Mouse (Mus musculus) limb, embryonic 13.5 days (tissue): ENCODE measurements at regions not wholly inside any gene's neighbourhood (a gene's known extent, or its start where the extent isn't known, plus 50 kb on each side); places are given as distances from the start of the nearest gene placed in this dataset.

Experiments
- ATAC-seq: fragments of 200-750 bp; cut with Nextera tagmentation; 2 replicates; pipeline ENCODE4 v1.8.0; 2017; ENCODE audit warnings: low read depth, moderate number of reproducible peaks, moderate TSS enrichment; ENCODE audit not compliant: low FRiP score
- H3K27ac ChIP-seq: fragments of 300-500 bp; sonication (generic); 2 replicates; pipeline ENCODE4 v1.5.1; 2015; ENCODE audit warnings: inconsistent platforms, mild to moderate bottlenecking, moderate library complexity
- H3K27me3 ChIP-seq: fragments of 300-500 bp; sonication (generic); 2 replicates; pipeline ENCODE4 v1.6.1; 2015; ENCODE audit warnings: mild to moderate bottlenecking, inconsistent platforms
- H3K36me3 ChIP-seq: fragments of 300-500 bp; sonication (generic); 2 replicates; pipeline ENCODE4 v1.6.1; 2015; ENCODE audit warnings: inconsistent platforms, mild to moderate bottlenecking, moderate library complexity
- H3K4me1 ChIP-seq: fragments of 300-500 bp; sonication (generic); 2 replicates; pipeline ENCODE4 v1.6.1; 2015; ENCODE audit warnings: inconsistent platforms
- H3K4me2 ChIP-seq: fragments of 300-500 bp; sonication (generic); replicated peaks from 2 replicates; pipeline ENCODE4 v1.6.1; 2015; ENCODE audit warnings: inconsistent platforms, mild to moderate bottlenecking, moderate library complexity
- H3K4me3 ChIP-seq: fragments of 300-500 bp; sonication (generic); 2 replicates; pipeline ENCODE4 v1.5.1; 2015; ENCODE audit warnings: moderate library complexity, mild to moderate bottlenecking, inconsistent platforms
- H3K9ac ChIP-seq: fragments of 300-500 bp; sonication (generic); 2 replicates; pipeline ENCODE4 v1.6.1; 2015; ENCODE audit warnings: mild to moderate bottlenecking, inconsistent platforms
- H3K9me3 ChIP-seq: fragments of 300-500 bp; sonication (generic); 2 replicates; pipeline ENCODE4 v1.6.1; 2016; ENCODE audit warnings: inconsistent platforms
- WGBS: fragments of 180-500 bp; shearing (Covaris S2); methylation state at CpG from one replicate; pipeline ENCODE4 v1.1.7; 2015; 5-methylcytosine and 5-hydroxymethylcytosine counted together

- Histone ChIP-seq H3K9me3 (no peaks in the 10 kb centered on the region), H3K27me3 (no peaks in the 10 kb centered on the region), H3K27ac (no peak overlapping the region), H3K4me2 (no peak overlapping the region), H3K9ac (no peak overlapping the region), H3K4me3 (no peak overlapping the region), H3K4me1 (no peaks in the 10 kb centered on the region), H3K36me3 (no peaks in the 10 kb centered on the region)
- ATAC-seq = no peak
- WGBS = 74% methylated on average over 1 of the region's 1 CpGs
These were observed 422.2 kb downstream of the Gm21833 start for GRCm38 (mm10) chr16:83250346-83250745.

- Histone ChIP-seq H3K9ac (no peak overlapping the region), H3K4me1 (no peaks in the 10 kb centered on the region), H3K27me3 (no peaks in the 10 kb centered on the region), H3K27ac (no peak overlapping the region), H3K36me3 (no peaks in the 10 kb centered on the region), H3K4me3 (no peak overlapping the region), H3K9me3 (no peaks in the 10 kb centered on the region), H3K4me2 (no peak overlapping the region)
- WGBS = 92% methylated on average over 1 of the region's 1 CpGs
- no peak for ATAC-seq
These were observed 426.0 kb downstream of the Gm21833 start for GRCm38 (mm10) chr16:83254183-83254582.

- H3K9ac ChIP-seq = no peak overlapping the region
- 98% methylated on average over 1 of the region's 1 CpGs for WGBS
- H3K4me1 ChIP-seq = no peaks in the 10 kb centered on the region
- no peak overlapping the region for H3K27ac ChIP-seq
- H3K27me3 ChIP-seq = no peaks in the 10 kb centered on the region
- H3K4me2 ChIP-seq = no peak overlapping the region
- H3K36me3 ChIP-seq = no peaks in the 10 kb centered on the region
- ATAC-seq = no peak
- no peak overlapping the region for H3K4me3 ChIP-seq
- no peaks in the 10 kb centered on the region for H3K9me3 ChIP-seq
These were observed 443.7 kb downstream of the Gm21833 start for GRCm38 (mm10) chr16:83271869-83272268.

- H3K4me3 ChIP-seq = no peak overlapping the region
- H3K9me3 ChIP-seq = no peaks in the 10 kb centered on the region
- no peak overlapping the region for H3K4me2 ChIP-seq
- ATAC-seq = no peak
- 83% methylated on average over 5 of the region's 5 CpGs for WGBS
- H3K9ac ChIP-seq = no peak overlapping the region
- H3K4me1 ChIP-seq = no peaks in the 10 kb centered on the region
- H3K27me3 ChIP-seq = no peaks in the 10 kb centered on the region
- no peak overlapping the region for H3K27ac ChIP-seq
- H3K36me3 ChIP-seq = no peaks in the 10 kb centered on the region
These were observed 488.1 kb downstream of the Gm21833 start for GRCm38 (mm10) chr16:83316314-83316713.

- no peaks in the 10 kb centered on the region for H3K4me1 ChIP-seq
- peak; percentile 40; the same call in 1 of the 2 replicates for ATAC-seq
- H3K27me3 ChIP-seq = no peaks in the 10 kb centered on the region
- no peak overlapping the region for H3K4me2 ChIP-seq
- no peak overlapping the region for H3K9ac ChIP-seq
- H3K4me3 ChIP-seq = no peak overlapping the region
- WGBS = 67% methylated on average over 2 of the region's 2 CpGs
- H3K9me3 ChIP-seq = no peaks in the 10 kb centered on the region
- no peaks in the 10 kb centered on the region for H3K36me3 ChIP-seq
- no peak overlapping the region for H3K27ac ChIP-seq
These were observed 498.6 kb downstream of the Gm21833 start for GRCm38 (mm10) chr16:83326826-83327225.

GRCm38 (mm10) chr16:83351069-83351468, 522.9 kb downstream of the Gm21833 start:
- Histone ChIP-seq H3K36me3 (no peaks in the 10 kb centered on the region), H3K9me3 (no peaks in the 10 kb centered on the region), H3K27me3 (no peaks in the 10 kb centered on the region), H3K4me1 (no peaks in the 10 kb centered on the region), H3K27ac (no peak overlapping the region), H3K4me3 (no peak overlapping the region), H3K4me2 (no peak overlapping the region), H3K9ac (no peak overlapping the region)
- no peak for ATAC-seq

- Histone ChIP-seq H3K9me3 (no peaks in the 10 kb centered on the region), H3K4me1 (no peaks in the 10 kb centered on the region), H3K9ac (no peak overlapping the region), H3K27me3 (no peaks in the 10 kb centered on the region), H3K4me2 (no peak overlapping the region), H3K4me3 (no peak overlapping the region), H3K27ac (no peak overlapping the region), H3K36me3 (no peaks in the 10 kb centered on the region)
- no peak for ATAC-seq
- 80% methylated on average over 2 of the region's 2 CpGs for WGBS
These were observed 566.4 kb downstream of the Gm21833 start for GRCm38 (mm10) chr16:83394581-83394980.

- Histone ChIP-seq H3K4me2 (no peak overlapping the region), H3K27ac (no peak overlapping the region), H3K4me1 (no peaks in the 10 kb centered on the region), H3K27me3 (no peaks in the 10 kb centered on the region), H3K9ac (no peak overlapping the region), H3K9me3 (no peaks in the 10 kb centered on the region), H3K36me3 (no peaks in the 10 kb centered on the region), H3K4me3 (no peak overlapping the region)
- ATAC-seq = no peak
- 61% methylated on average over 1 of the region's 1 CpGs for WGBS
These were observed 592.5 kb downstream of the Gm21833 start for GRCm38 (mm10) chr16:83420676-83421075.

GRCm38 (mm10) chr16:83423096-83423495, 594.9 kb downstream of the Gm21833 start:
- Histone ChIP-seq H3K9me3 (no peaks in the 10 kb centered on the region), H3K4me1 (no peaks in the 10 kb centered on the region), H3K36me3 (no peaks in the 10 kb centered on the region), H3K9ac (no peak overlapping the region), H3K27ac (no peak overlapping the region), H3K27me3 (no peaks in the 10 kb centered on the region), H3K4me2 (no peak overlapping the region), H3K4me3 (no peak overlapping the region)
- WGBS = 86% methylated on average over 5 of the region's 5 CpGs
- ATAC-seq = no peak
